Mouse (Mus musculus): Measurements from ENCODE around the gene Gtf2e1. TPM values are rescaled to one million over a fixed set of nuclear protein-coding genes. Genes with fewer than 3 reads are reported as not detected.

Gene Gtf2e1
- total and polyA plus RNA-seq, 3 experiments = 29.5 to 72.7 (median 56.0) TPM

GRCm38 (mm10) chr16:37539240-37539610, 364 bp downstream of the Gtf2e1 start:
- H3K36me3 ChIP-seq (replicated peaks in 1 of 2; ENCODE audit: control insufficient read depth in 1 of 2, insufficient read depth in 1 of 2, low read length in 1 of 2) = peaks cover 25 to 49% of the 10 kb centered on the region in 2 experiments
- DNase-seq (ENCODE audit: extremely low read depth) = no peak
- dilution Hi-C loops (cut with MboI; ENCODE audit: extremely low pct_ligation_motif_present, extremely low pct_unique_long_range_greater_than_20kb, low sequenced_read_pairs) = no loop called here

DNA sequence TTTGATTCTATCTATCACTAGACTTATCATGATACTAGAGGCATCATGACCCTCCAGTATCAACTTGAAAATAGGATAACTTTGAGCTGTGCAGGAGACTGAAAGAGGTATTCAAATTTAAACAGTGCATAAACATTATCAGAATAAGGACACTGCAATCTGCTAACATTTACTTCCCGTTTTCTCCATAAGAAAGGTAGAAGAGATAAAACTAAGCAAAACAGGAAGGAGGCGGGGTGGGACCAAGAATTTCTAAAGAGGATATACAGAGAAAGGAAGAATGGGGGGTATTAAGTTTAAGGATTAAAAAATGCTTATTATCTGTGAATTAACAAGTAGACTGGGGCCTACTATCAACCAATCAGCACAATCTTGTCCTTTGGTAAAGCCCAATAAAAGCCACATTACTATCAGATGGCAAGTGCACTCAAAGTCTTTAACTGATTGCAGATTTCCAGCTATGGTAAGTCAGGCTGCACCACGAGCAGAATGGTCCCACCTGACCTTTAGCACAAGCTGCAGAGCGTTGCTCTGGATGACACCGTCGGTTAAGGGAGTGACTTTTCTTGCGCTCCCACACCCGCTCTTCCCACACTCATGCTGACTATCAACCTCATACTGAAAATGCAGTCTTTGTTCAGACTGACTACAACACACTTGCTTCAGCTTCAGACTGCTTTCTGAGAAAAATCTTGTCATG, 6.1 kb downstream of the Gtf2e1 start:
- Histone ChIP-seq H3K36me3 (replicated peaks in 1 of 2; ENCODE audit: control insufficient read depth in 1 of 2, insufficient read depth in 1 of 2, low read length in 1 of 2) (peaks cover 33 to 68% of the 10 kb centered on the region in 2 experiments), H3K27ac (ENCODE audit: insufficient read depth, low read depth) (peak overlapping the region; percentile 51; the same call in 1 of the 2 replicates)
- TF ChIP-seq SIN3A (IDR thresholded peaks at IDR 0.05; ENCODE audit: low read length) = 0 out of 2 replicates have a peak, but pooled peaks have one; percentile 21
- TF ChIP-seq KAT2A (IDR thresholded peaks at IDR 0.05; ENCODE audit: insufficient replicate concordance, low read length) = no peak

More at GRCm38 (mm10) chr16:37539240-37539610, 364 bp downstream of the Gtf2e1 start:
- Histone ChIP-seq H3K4me1 (ENCODE audit: control insufficient read depth in 1 of 2, insufficient read depth in 2 of 2) (peaks cover 17 to 63% of the 10 kb centered on the region in 2 experiments), H3K79me2 (replicated peaks; ENCODE audit: control insufficient read depth, extremely low read depth, insufficient read depth, poor library complexity, severe bottlenecking) (peaks cover 50% of the 10 kb centered on the region), H3K4me2 (ENCODE audit: insufficient read depth, low read depth, poor library complexity, severe bottlenecking) (0 out of 2 replicates have a peak overlapping the region, but pooled peaks have one; percentile 2), H3K27ac (ENCODE audit: insufficient read depth, low read depth) (no peak overlapping the region), H3K27me3 (replicated peaks) (no peaks in the 10 kb centered on the region), H3K9me3 (replicated peaks; ENCODE audit: low read length) (no peaks in the 10 kb centered on the region), H3K9ac (ENCODE audit: insufficient read depth, low read depth) (peak overlapping the region; percentile 72), H3K4me3 (replicated peaks in 1 of 3; ENCODE audit: low read depth in 2 of 3, low read length in 2 of 3, poor library complexity in 1 of 3) (peak overlapping the region; percentile 71 to 96 (median 76))
- TF ChIP-seq HCFC1 (IDR thresholded peaks at IDR 0.05; ENCODE audit: low read depth, low read length) = no peak
- no peak for TF ChIP-seq MAZ (IDR thresholded peaks at IDR 0.05; ENCODE audit: low read depth, low read length)
- no peak for TF ChIP-seq CHD1 (IDR thresholded peaks at IDR 0.05; ENCODE audit: low read depth, low read length)
- no peak for TF ChIP-seq SIN3A (IDR thresholded peaks at IDR 0.05; ENCODE audit: low read length)
- TF ChIP-seq ZNF384 (IDR thresholded peaks at IDR 0.05; ENCODE audit: low read depth, low read length) = 0 out of 2 replicates have a peak, but pooled peaks have one; percentile 7
- TF ChIP-seq SMC3 (IDR thresholded peaks at IDR 0.05; ENCODE audit: low read depth, low read length) = 0 out of 2 replicates have a peak, but pooled peaks have one; percentile 1
- no peak for TF ChIP-seq RCOR1 (conservative IDR thresholded peaks at IDR 0.05; ENCODE audit: low read depth, low read length)
- no peak for TF ChIP-seq ELF1 (IDR thresholded peaks at IDR 0.05; ENCODE audit: low read depth, low read length)
- in situ Hi-C loops (cut with MboI; ENCODE audit: low pct_ligation_motif_present, low pct_unique_long_range_greater_than_20kb, low sequenced_read_pairs) = loop anchor here (10.0 kb wide), 1 partner anchor 146 kb away; no protein-coding TSS in a partner anchor

GRCm38 (mm10) chr16:37532046-37532445, 7.5 kb downstream of the Gtf2e1 start:
- no peak for TF ChIP-seq MYC (IDR thresholded peaks at IDR 0.05; ENCODE audit: low read depth, low read length)
- TF ChIP-seq MEF2A (IDR thresholded peaks at IDR 0.05; ENCODE audit: borderline replicate concordance, low read depth, low read length) = peak; percentile 53; the same call in 1 of the 2 replicates
- peak overlapping the region; percentile 58; the same call in 1 of the 2 replicates for H3K9ac ChIP-seq (ENCODE audit: insufficient read depth, low read depth)
- H3K4me3 ChIP-seq (replicated peaks in 1 of 3; ENCODE audit: low read depth in 2 of 3, low read length in 2 of 3, poor library complexity in 1 of 3) = no peak overlapping the region
- in situ Hi-C loops (cut with MboI; ENCODE audit: low pct_ligation_motif_present, low pct_unique_long_range_greater_than_20kb, low sequenced_read_pairs) = loop anchor here (10.0 kb wide), 1 partner anchor 153 kb away; no protein-coding TSS in a partner anchor
- H3K9me3 ChIP-seq (replicated peaks; ENCODE audit: low read length) = no peaks in the 10 kb centered on the region
- H3K36me3 ChIP-seq (replicated peaks in 1 of 2; ENCODE audit: control insufficient read depth in 1 of 2, insufficient read depth in 1 of 2, low read length in 1 of 2) = peaks cover 36 to 74% of the 10 kb centered on the region in 2 experiments
- no peaks in the 10 kb centered on the region for H3K27me3 ChIP-seq (replicated peaks)
- peaks cover 69% of the 10 kb centered on the region for H3K79me2 ChIP-seq (replicated peaks; ENCODE audit: control insufficient read depth, extremely low read depth, insufficient read depth, poor library complexity, severe bottlenecking)
- no peak for DNase-seq (ENCODE audit: extremely low read depth)
- H3K27ac ChIP-seq (ENCODE audit: insufficient read depth, low read depth) = no peak overlapping the region
- peak overlapping the region; percentile 95 for H3K4me2 ChIP-seq (ENCODE audit: insufficient read depth, low read depth, poor library complexity, severe bottlenecking)
- dilution Hi-C loops (cut with MboI; ENCODE audit: extremely low pct_ligation_motif_present, extremely low pct_unique_long_range_greater_than_20kb, low sequenced_read_pairs) = no loop called here
- H3K4me1 ChIP-seq (ENCODE audit: control insufficient read depth in 1 of 2, insufficient read depth in 2 of 2) = peaks cover 17 to 69% of the 10 kb centered on the region in 2 experiments

More for the DNA sequence above, 6.1 kb downstream of the Gtf2e1 start:
- H3K4me1 ChIP-seq (ENCODE audit: control insufficient read depth in 1 of 2, insufficient read depth in 2 of 2) = peaks cover 19 to 84% of the 10 kb centered on the region in 2 experiments
- H3K79me2 ChIP-seq (replicated peaks; ENCODE audit: control insufficient read depth, extremely low read depth, insufficient read depth, poor library complexity, severe bottlenecking) = peaks cover 82% of the 10 kb centered on the region
- H3K27me3 ChIP-seq (replicated peaks) = no peaks in the 10 kb centered on the region
- peak overlapping the region; percentile 95 for H3K4me2 ChIP-seq (ENCODE audit: insufficient read depth, low read depth, poor library complexity, severe bottlenecking)
- dilution Hi-C loops (cut with MboI; ENCODE audit: extremely low pct_ligation_motif_present, extremely low pct_unique_long_range_greater_than_20kb, low sequenced_read_pairs) = no loop called here
- no peak overlapping the region for H3K4me3 ChIP-seq (replicated peaks in 1 of 3; ENCODE audit: low read depth in 2 of 3, low read length in 2 of 3, poor library complexity in 1 of 3)
- in situ Hi-C loops (cut with MboI; ENCODE audit: low pct_ligation_motif_present, low pct_unique_long_range_greater_than_20kb, low sequenced_read_pairs) = loop anchor here (10.0 kb wide), 1 partner anchor 151 kb away; no protein-coding TSS in a partner anchor
- H3K9ac ChIP-seq (ENCODE audit: insufficient read depth, low read depth) = peak overlapping the region; percentile 58; the same call in 1 of the 2 replicates
- no peak for DNase-seq (ENCODE audit: extremely low read depth)
- no peaks in the 10 kb centered on the region for H3K9me3 ChIP-seq (replicated peaks; ENCODE audit: low read length)
